Mouse (Mus musculus) urinary bladder, postnatal 14 days (tissue): ENCODE measurements at regions not wholly inside any gene's neighbourhood (a gene's known extent, or its start where the extent isn't known, plus 50 kb on each side); places are given as distances from the start of the nearest gene placed in this dataset.

Experiments
- DNase-seq: peaks from one replicate; pipeline ENCODE4 v3.0.0; 2021; ENCODE audit warnings: low spot score

- DNase-seq = no peak
These were observed 149.9 kb downstream of the Map2k4 start for GRCm38 (mm10) chr11:65638211-65638610.

GRCm38 (mm10) chr11:65637206-65637605 lies 150.9 kb downstream of the Map2k4 start:
- no peak for DNase-seq

GRCm38 (mm10) chr11:65635307-65635706 lies 152.8 kb downstream of the Map2k4 start:
- no peak for DNase-seq

- peak; percentile 24 for DNase-seq
These were observed 156.9 kb downstream of the Map2k4 start for GRCm38 (mm10) chr11:65631164-65631563.

- no peak for DNase-seq
These were observed 157.7 kb downstream of the Map2k4 start for GRCm38 (mm10) chr11:65630436-65630835.

- DNase-seq = no peak
These were observed 158.8 kb downstream of the Map2k4 start for GRCm38 (mm10) chr11:65629320-65629719.

- DNase-seq = no peak
These were observed 169.1 kb downstream of the Map2k4 start for GRCm38 (mm10) chr11:65618976-65619375.

- DNase-seq = no peak
These were observed 177.6 kb downstream of the Map2k4 start for GRCm38 (mm10) chr11:65610536-65610935.

- no peak for DNase-seq
These were observed 179.0 kb downstream of the Map2k4 start for GRCm38 (mm10) chr11:65609056-65609455.

GRCm38 (mm10) chr11:65597298-65598076 lies 190.6 kb downstream of the Map2k4 start:
- no peak for DNase-seq

GRCm38 (mm10) chr11:65588491-65588890 lies 199.6 kb downstream of the Map2k4 start:
- DNase-seq = no peak

- DNase-seq = no peak
These were observed 220.3 kb downstream of the Map2k4 start for GRCm38 (mm10) chr11:65567831-65568230.

GRCm38 (mm10) chr11:65558236-65558635 lies 229.9 kb downstream of the Map2k4 start:
- no peak for DNase-seq

- no peak for DNase-seq
These were observed 237.0 kb downstream of the Map2k4 start for GRCm38 (mm10) chr11:65551073-65551472.

GRCm38 (mm10) chr11:65544281-65544680 lies 243.8 kb downstream of the Map2k4 start:
- no peak for DNase-seq

GRCm38 (mm10) chr11:65543581-65543980 lies 244.5 kb downstream of the Map2k4 start:
- DNase-seq = no peak

- no peak for DNase-seq
These were observed 251.0 kb downstream of the Map2k4 start for GRCm38 (mm10) chr11:65537046-65537630.

- no peak for DNase-seq
These were observed 252.2 kb downstream of the Map2k4 start for GRCm38 (mm10) chr11:65535726-65536442.

- DNase-seq = no peak
These were observed 257.4 kb downstream of the Map2k4 start for GRCm38 (mm10) chr11:65530744-65531143.

GRCm38 (mm10) chr11:65505106-65505865 lies 235.5 kb upstream of the Myocd start:
- DNase-seq = no peak

- DNase-seq = no peak
These were observed 228.2 kb upstream of the Myocd start for GRCm38 (mm10) chr11:65497979-65498378.

GRCm38 (mm10) chr11:65497415-65497814 lies 227.6 kb upstream of the Myocd start:
- DNase-seq = no peak
